8 mouse cellular contexts compared by ENCODE assay signal in genomic region chr8:10438772-10439171, GRCm38 (mm10).
DNase-seq lines count a peak whose midpoint lies in the region; ATAC-seq and TF ChIP-seq lines count a peak whose summit lies in the region.

No protein-coding gene starts in this region.

- DNase-seq in heart, adult 18-20 months, result peak; percentile 55 to 83
- DNase-seq in cerebellum, postnatal 36 days, result peak; percentile 68 to 75
- DNase-seq in gastrocnemius, adult 2 months, result peak; percentile 70
- peak; percentile 62 for DNase-seq in left cerebral cortex, postnatal 4 days
- DNase-seq in monocyte, adult 2 months (ENCODE audit: low read depth in 1 of 2, low spot score in 2 of 2), result peak; percentile 5 to 32
- DNase-seq in spleen, adult 2 months (ENCODE audit: low read depth in 1 of 2, low spot score in 2 of 2), result peak in 1 of 2 experiments; percentile 51

- TF ChIP-seq CTCF in gastrocnemius, adult 2 months (IDR thresholded peaks at IDR 0.05), result peak; percentile 99; the same call in 1 of the 2 replicates
- TF ChIP-seq CTCF in intestine, postnatal 0 days (IDR thresholded peaks at IDR 0.05; ENCODE audit: low read depth), result peak; percentile 98
- peak; percentile 96 for TF ChIP-seq CTCF in spleen, adult 2 months (IDR thresholded peaks at IDR 0.05; ENCODE audit: extremely low read depth, insufficient read depth, insufficient read length, insufficient replicate concordance)

- intact Hi-C loops in gastrocnemius, adult 2 months (cut with DNase I), result loop anchor here (2.0 to 5.0 kb wide), 4 partner anchors 568 to 776 kb away; no protein-coding TSS in a partner anchor
- intact Hi-C loops in left cerebral cortex, postnatal 4 days (cut with DNase I), result loop anchor here (5.0 kb wide), 1 partner anchor 749 kb away; no protein-coding TSS in a partner anchor

- H3K9ac ChIP-seq in heart, embryonic 11.5 days (ENCODE audit: low read depth, low read length), result no peak overlapping the region
- no peak overlapping the region for H3K9ac ChIP-seq in intestine, postnatal 0 days (ENCODE audit: low read depth, low read length)

- no peak for TF ChIP-seq POLR2A in spleen, adult 2 months (IDR thresholded peaks at IDR 0.05; ENCODE audit: low read depth, low read length)

- no peak overlapping the region for H3K4me2 ChIP-seq in heart, embryonic 11.5 days
- H3K4me2 ChIP-seq in intestine, postnatal 0 days (replicated peaks; ENCODE audit: low read depth), result no peak overlapping the region

- no peaks in the 10 kb centered on the region for H3K36me3 ChIP-seq in heart, embryonic 11.5 days (ENCODE audit: control insufficient read depth, insufficient read depth, low read length)
- no peaks in the 10 kb centered on the region for H3K36me3 ChIP-seq in intestine, postnatal 0 days (ENCODE audit: control insufficient read depth, insufficient read depth)
- no peaks in the 10 kb centered on the region for H3K36me3 ChIP-seq in spleen, adult 2 months (ENCODE audit: control insufficient read depth, insufficient read depth, low read length)

- ATAC-seq in heart, embryonic 11.5 days (replicated peaks; ENCODE audit: insufficient number of reproducible peaks, low FRiP score, low TSS enrichment), result no peak
- no peak for ATAC-seq in intestine, postnatal 0 days

- H3K4me3 ChIP-seq in heart, embryonic 11.5 days (ENCODE audit: low read depth, low read length), result no peak overlapping the region
- H3K4me3 ChIP-seq in gastrocnemius, adult 2 months, result no peak overlapping the region
- no peak overlapping the region for H3K4me3 ChIP-seq in intestine, postnatal 0 days (ENCODE audit: low read depth, low read length)
- no peak overlapping the region for H3K4me3 ChIP-seq in spleen, adult 2 months (ENCODE audit: extremely low read depth, insufficient read depth, insufficient read length)

- 18% methylated on average over 11 of the region's 11 CpGs for WGBS in heart, embryonic 11.5 days (ENCODE audit: insufficient replicate concordance)
- 17% methylated on average over 11 of the region's 11 CpGs for WGBS in intestine, postnatal 0 days
- WGBS in spleen, adult 2 months, result 23% methylated on average over 11 of the region's 11 CpGs

- H3K27ac ChIP-seq in heart, embryonic 11.5 days (ENCODE audit: low read depth, low read length), result no peak overlapping the region
- H3K27ac ChIP-seq in gastrocnemius, adult 2 months, result no peak overlapping the region
- no peak overlapping the region for H3K27ac ChIP-seq in intestine, postnatal 0 days (ENCODE audit: low read depth, low read length)
- no peak overlapping the region for H3K27ac ChIP-seq in spleen, adult 2 months (ENCODE audit: insufficient read depth, low read length)

- H3K27me3 ChIP-seq in heart, embryonic 11.5 days (ENCODE audit: control insufficient read depth, insufficient read depth, low read length), result no peaks in the 10 kb centered on the region
- H3K27me3 ChIP-seq in intestine, postnatal 0 days (replicated peaks; ENCODE audit: control insufficient read depth, insufficient read depth, low read length), result no peaks in the 10 kb centered on the region
- H3K27me3 ChIP-seq in spleen, adult 2 months (ENCODE audit: control insufficient read depth, insufficient read depth, low read length), result no peaks in the 10 kb centered on the region

- no peaks in the 10 kb centered on the region for H3K4me1 ChIP-seq in heart, embryonic 11.5 days (ENCODE audit: control insufficient read depth, insufficient read depth, low read length)
- H3K4me1 ChIP-seq in intestine, postnatal 0 days (replicated peaks; ENCODE audit: control insufficient read depth, insufficient read depth, low read length), result no peaks in the 10 kb centered on the region
- H3K4me1 ChIP-seq in spleen, adult 2 months (ENCODE audit: control insufficient read depth, insufficient read depth, insufficient read length), result no peaks in the 10 kb centered on the region

- no peaks in the 10 kb centered on the region for H3K9me3 ChIP-seq in heart, embryonic 11.5 days (replicated peaks; ENCODE audit: control insufficient read depth, low read length)
- H3K9me3 ChIP-seq in intestine, postnatal 0 days (ENCODE audit: control insufficient read depth), result no peaks in the 10 kb centered on the region
